Mouse (Mus musculus) brain, adult 2 months (tissue): Measurements from ENCODE around the gene Rock2.

ENCODE experiments used
- DNase-seq: peaks from one replicate; pipeline ENCODE4 v3.0.0; 2011; ENCODE audit warnings: low read depth, low spot score

Rock2 gene

GRCm38 (mm10) chr12:16870405-16871068 lies 24.2 kb upstream of the Rock2 start:
- peak; percentile 72 for DNase-seq

GRCm38 (mm10) chr12:16872006-16872405 lies 22.7 kb upstream of the Rock2 start:
- no peak for DNase-seq

- DNase-seq: peak; percentile 45
Observed at GRCm38 (mm10) chr12:16872926-16873464, 21.7 kb upstream of the Rock2 start.

- peak; percentile 95 for DNase-seq
Observed at GRCm38 (mm10) chr12:16873549-16873948, 21.1 kb upstream of the Rock2 start.

- DNase-seq: no peak
Observed at GRCm38 (mm10) chr12:16874086-16874485, 20.6 kb upstream of the Rock2 start.

GRCm38 (mm10) chr12:16875269-16875668 lies 19.4 kb upstream of the Rock2 start:
- DNase-seq: no peak

DNA sequence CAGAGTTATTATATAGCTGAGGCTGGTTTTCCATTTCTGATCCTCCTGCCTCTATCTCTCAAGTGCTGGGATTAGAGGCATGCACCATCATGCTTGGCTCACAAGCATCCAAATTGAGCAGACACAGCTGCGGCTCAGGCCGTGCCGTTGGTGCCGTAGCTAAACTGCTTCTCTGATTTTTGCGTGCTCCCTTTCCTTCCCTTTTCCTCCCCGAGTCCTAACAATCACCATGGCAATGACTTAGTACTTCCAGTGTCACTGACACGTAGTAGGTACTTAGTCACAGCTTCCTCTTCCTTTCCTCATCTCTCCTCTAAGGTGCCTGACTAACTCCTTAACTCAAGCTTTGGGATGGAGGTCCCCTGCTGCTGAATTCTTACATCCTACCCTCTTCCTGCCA lies 19.0 kb upstream of the Rock2 start:
- no peak for DNase-seq

DNA sequence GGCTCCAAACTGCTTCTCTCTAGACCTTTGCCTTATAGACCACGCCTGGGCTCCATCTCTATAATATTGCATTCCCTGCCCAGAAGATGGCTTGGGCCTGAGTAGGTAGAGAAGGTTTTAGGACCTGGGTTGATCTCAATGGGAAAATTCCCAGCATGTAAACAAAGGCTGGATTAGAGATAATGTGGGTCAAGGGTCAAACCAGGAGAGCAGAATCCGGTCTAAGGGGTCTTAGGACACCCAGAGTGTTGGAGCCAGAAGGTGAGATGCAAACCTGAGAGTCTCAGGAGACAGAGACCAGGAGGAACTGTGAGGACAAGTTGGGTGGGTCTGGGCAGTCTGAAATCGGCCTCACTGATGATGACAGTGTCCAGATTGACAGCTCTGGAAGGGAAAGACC lies 18.0 kb upstream of the Rock2 start:
- no peak for DNase-seq

- no peak for DNase-seq
Observed at GRCm38 (mm10) chr12:16877141-16877540, 17.6 kb upstream of the Rock2 start.

DNA sequence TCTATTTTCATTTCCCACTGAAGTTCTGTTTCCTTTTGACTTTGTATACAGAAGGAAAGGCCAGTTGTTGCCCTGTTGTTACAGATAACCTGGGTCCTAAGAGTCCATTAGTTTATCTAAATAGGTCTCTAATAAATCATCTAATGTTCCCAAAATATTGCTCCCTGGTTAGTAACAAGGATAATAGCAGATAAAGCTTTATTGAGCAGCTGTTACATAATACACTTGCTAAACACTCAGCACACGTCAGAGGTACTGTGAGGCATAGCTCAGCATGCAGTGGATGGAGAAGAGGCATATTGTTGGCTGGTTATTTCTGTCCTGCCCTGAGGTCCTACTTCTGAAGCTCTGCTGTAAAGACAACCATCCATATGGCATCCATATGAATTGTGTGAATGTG lies 17.0 kb upstream of the Rock2 start:
- DNase-seq: peak; percentile 71

DNA sequence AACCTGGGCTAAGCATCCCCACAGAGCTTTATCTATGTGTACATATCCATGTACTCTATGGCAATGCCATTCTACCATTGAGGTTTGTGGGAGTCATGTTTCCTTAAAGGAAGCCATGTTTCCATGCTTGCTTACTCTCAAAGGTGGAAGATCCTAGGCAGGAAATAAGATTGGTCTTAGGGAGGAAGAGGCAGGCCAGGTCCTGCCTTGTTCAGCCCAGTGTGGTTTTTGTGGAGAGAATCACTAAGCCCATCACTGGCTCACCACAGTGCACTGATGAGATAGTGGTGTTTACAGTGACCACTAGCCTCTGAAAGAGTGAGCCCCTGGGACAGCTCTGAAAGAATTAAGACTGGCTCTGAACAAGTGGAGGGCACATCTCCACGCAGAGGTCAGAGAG lies 15.3 kb upstream of the Rock2 start:
- DNase-seq: no peak

GRCm38 (mm10) chr12:16880077-16880476 lies 14.6 kb upstream of the Rock2 start:
- DNase-seq: no peak

DNA sequence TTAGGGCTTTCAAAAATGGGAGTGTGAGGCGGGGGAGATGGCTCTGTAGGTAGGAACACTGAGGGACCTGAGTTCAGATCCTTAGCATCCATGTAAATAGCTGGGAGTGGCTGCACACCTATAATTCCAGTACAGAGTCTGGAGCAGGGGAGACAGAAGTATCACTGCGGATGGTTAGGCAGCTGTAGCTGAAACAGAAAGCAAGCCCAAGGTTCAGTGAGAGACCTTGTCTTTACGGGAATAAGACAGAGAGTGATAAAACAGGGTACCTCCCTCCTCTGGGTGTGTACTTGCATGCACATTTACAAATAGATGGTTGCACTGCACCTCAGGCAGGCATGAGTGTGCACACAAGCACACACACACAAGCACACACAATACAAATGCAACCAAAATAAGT lies 12.3 kb upstream of the Rock2 start:
- DNase-seq: no peak

- DNase-seq: no peak
Observed at GRCm38 (mm10) chr12:16883111-16883510, 11.6 kb upstream of the Rock2 start.

DNA sequence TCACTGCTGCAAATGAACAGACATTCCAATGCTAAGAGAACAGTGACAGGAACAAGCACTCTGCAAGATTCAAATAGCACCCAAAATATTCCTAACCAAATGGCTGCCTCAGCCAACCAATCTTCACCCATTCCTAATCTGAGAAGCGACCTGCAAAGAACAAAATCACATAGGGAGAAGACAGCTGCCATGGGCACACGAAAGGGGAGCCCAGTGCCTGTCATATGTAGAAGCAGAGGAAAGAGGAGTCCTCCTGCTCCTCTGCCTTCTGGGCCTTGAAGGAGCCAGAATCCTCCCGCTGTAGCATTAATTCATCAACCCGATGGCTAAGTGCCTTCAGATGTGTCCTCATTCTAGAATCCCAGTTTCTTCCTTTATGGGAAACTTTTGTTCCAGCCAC lies 10.2 kb upstream of the Rock2 start:
- DNase-seq: no peak

GRCm38 (mm10) chr12:16886354-16886753 lies 8.3 kb upstream of the Rock2 start:
- no peak for DNase-seq

DNA sequence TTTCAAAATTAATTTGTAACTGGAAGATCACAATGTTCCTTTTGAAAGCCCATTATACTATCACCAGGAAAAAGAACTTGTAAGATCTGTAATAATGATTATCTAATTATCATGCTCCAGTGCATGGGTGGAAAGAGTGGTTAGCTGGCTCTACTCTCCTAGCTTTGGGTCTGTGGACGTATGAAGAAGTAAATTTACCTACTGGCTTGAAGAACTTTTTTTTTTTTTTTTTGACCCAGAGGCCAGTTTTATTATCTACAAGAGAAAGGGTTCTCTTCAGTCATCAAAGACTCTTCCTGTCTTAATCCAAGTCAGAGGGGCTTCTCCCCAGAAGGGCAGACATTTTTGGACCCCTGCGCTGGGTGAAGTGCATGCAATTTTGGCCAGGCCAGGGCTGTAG lies 1.7 kb upstream of the Rock2 start:
- DNase-seq: no peak

DNA sequence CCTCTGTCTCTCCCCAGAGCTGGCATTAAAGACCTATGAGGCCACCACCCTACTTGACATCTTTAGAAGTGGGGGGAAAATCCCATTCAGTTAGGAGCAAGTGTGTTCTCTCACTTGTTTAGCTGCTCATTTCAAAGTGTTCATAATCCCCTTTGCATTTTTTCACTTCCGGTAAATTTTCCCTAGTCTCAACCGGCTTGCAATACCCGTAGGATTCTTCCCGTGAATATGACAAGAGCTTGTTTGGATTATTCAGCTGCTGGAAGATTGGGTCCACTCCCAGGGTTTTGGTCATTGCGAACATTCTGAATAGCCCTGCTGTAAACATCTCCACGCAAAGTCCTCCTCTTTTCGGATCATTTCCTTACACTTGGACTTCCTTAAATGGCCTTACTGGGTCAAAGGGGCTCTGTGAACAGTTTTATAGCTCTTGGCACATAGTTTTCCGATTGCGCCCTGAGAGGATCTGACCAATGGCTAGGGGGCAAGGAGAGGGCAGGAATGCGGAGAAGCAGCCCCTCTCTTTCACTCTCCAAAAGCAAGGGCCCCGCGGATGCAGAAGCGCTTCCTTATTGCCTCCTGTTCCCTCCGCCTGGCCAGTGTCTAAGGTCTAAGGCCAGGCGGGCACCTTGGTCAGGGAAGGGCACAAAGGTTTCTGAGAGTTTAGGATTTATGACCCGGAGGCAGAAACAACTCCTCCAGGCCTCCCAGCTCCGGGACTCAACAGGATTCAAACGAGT lies 869 bp upstream of the Rock2 start:
- DNase-seq: peak; percentile 41

- peak; percentile 60 for DNase-seq
Observed at GRCm38 (mm10) chr12:16895221-16895928, 680 bp downstream of the Rock2 start.

DNA sequence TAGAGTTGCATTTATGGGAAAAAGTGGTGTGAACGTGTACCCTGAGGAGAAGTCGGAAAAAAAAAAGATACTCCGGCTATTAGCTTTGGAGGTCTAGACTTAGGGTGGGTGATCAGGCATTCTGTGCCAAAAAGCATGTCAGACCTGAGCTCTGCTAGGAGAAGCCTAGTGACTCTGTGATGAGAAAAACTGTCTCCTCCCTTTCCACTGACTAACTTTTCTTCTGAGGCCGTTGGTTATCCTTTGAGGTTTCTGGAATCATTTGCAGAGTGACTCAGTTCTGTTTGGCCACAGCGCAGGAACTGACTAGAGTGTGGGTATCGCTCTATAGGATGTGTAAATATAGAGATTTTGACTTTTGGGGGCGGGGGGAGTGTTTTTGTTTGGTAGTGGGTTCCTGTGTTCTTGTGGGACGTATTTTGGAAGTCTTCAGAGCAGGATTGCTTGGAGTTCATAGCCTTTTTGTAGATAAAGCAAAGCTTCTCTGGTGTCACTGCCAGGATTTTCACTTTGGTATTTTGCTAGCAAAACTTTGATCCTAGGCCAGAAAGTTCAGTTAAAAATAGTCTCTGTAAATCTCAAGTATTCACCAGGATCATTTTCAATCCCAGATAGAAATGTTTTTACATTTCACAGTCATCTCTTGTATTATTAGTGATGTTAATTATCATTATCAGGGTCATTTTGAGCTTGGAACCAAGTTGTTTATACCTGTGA lies 1.5 kb downstream of the Rock2 start:
- DNase-seq: peak; percentile 66

GRCm38 (mm10) chr12:16897225-16897624 lies 2.5 kb downstream of the Rock2 start:
- DNase-seq: peak; percentile 21

DNA sequence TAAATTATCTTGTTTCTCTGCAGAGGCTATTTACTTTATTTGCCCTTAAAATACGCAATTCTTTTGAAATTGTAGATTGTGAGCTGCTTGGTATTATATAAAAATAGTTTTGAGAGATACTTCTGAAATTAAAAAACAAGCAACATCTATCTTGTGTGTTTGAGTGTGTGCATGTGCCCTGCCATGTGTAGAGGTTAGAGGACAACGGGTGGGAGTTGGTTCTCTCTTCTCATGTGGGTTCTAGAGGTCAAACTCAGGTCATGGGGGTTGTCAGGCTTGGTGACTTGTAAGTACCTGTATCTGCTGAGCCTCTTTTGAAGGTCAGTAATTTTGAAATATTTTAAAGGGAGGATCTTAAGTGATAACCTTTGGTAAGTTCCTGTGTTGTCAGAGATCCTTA lies 3.5 kb downstream of the Rock2 start:
- DNase-seq: no peak
